Mouse (Mus musculus): Measurements from ENCODE around the gene Gramd1b. TPM values are rescaled to one million over a fixed set of nuclear protein-coding genes. Genes with fewer than 3 reads are reported as not detected.

The Gramd1b gene
- polyA plus RNA-seq, 1 experiment from 2014 or later: 6.1 TPM

DNA sequence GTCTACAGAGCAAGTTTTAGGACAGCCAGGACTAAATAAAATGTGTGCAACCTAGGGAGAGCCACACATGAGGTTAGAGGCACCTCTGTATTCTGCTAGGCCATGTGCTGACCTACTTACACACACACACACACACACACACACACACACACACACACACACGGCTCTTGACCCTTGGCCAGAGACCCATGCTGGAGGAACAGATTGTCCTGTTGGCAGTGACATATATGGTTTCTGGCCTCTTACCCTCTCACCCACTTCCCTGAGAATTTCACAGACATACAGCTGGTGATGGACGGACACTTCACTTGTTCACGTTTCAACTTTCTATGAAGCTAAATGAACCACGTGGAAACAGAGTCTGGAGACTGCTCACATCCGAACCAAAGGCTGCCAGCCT lies 212.4 kb downstream of the Gramd1b start:
- 83% methylated on average over 5 of the region's 5 CpGs for WGBS
- Histone ChIP-seq H3K9ac (no peak overlapping the region), H3K4me2 (replicated peaks) (no peak overlapping the region), H3K4me3 (no peak overlapping the region), H3K27ac (no peak overlapping the region), H3K9me3 (no peaks in the 10 kb centered on the region), H3K27me3 (replicated peaks) (no peaks in the 10 kb centered on the region), H3K4me1 (0 out of 2 replicates have a peak, but pooled peaks cover 3% of the 10 kb centered on the region), H3K36me3 (peaks cover 3% of the 10 kb centered on the region; the same call in 1 of the 2 replicates)
- ATAC-seq (ENCODE audit: low FRiP score, low read depth): no peak

DNA sequence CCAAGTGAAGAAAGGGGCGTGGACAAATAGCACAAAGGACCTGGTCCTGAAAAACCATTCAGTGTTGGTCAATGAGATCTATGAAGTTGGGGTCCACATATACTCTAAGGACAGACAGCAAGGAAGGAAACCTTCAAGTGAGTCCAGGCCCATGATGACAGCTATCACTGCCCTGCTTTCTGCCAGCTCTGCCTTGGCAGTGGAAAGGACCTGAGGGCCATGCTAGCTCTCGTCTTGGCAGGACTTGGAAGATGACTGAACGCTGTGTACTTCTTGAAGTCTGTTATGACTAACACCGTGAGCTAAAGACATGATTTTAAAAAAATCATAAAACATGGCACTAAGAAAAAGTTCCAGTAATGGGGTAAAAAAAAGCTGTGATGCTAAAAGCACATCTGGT lies 213.4 kb downstream of the Gramd1b start:
- 94% methylated on average over 4 of the region's 4 CpGs for WGBS
- no peak for ATAC-seq (ENCODE audit: low FRiP score, low read depth)
- H3K36me3 ChIP-seq: peaks cover 4% of the 10 kb centered on the region

DNA sequence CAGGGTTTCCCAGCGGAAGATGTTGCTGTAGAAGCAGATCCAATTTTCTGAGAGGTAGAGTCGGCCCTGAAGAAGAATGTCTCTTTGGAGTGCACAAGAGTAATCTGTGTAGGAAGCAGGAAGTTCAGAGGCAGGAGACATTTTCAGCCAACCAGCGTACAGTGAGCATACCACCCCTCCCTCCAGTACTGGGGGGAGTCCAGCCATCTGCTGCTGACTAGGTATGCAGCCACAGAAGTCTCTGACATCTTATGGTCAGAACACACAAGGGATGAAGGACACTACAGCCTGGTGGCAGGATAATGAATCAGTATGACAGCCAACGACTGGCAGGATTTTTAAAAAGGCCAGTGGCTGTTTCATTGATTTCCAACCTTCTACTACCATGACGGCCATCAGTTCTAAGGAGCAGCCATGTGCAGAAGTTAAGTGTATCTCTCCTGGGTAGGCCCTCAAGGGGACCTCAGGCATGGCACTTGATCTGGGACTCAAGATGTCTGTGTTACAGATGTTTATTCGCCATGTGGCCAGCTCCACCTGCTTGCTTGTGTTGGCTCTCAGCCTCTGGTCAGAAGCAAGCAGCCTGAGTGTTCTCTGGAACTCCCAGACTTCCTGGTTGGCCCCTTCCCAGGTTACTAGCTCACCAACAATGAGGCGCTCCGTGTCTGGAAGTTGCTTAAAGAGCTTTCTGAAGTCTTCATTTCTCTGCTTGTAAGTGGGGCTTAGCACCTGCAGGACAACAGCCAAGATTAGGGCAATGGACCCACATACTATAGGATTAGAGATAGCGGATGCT lies 214.1 kb downstream of the Gramd1b start:
- WGBS: 92% methylated on average over 9 of the region's 9 CpGs
- H3K4me3 ChIP-seq: no peak overlapping the region
- 0 out of 2 replicates have a peak, but pooled peaks cover 3% of the 10 kb centered on the region for H3K4me1 ChIP-seq
- no peaks in the 10 kb centered on the region for H3K9me3 ChIP-seq
- peaks cover 7% of the 10 kb centered on the region for H3K36me3 ChIP-seq
- no peak overlapping the region for H3K4me2 ChIP-seq (replicated peaks)
- H3K27me3 ChIP-seq (replicated peaks): no peaks in the 10 kb centered on the region
- ATAC-seq (ENCODE audit: low FRiP score, low read depth): no peak
- no peak overlapping the region for H3K27ac ChIP-seq
- H3K9ac ChIP-seq: no peak overlapping the region

More for the DNA sequence above, 213.4 kb downstream of the Gramd1b start:
- H3K9me3 ChIP-seq: no peaks in the 10 kb centered on the region
- H3K27me3 ChIP-seq (replicated peaks): no peaks in the 10 kb centered on the region
- H3K4me3 ChIP-seq: no peak overlapping the region
- H3K4me1 ChIP-seq: 0 out of 2 replicates have a peak, but pooled peaks cover 3% of the 10 kb centered on the region
- H3K27ac ChIP-seq: no peak overlapping the region
- H3K4me2 ChIP-seq (replicated peaks): no peak overlapping the region
- H3K9ac ChIP-seq: no peak overlapping the region

DNA sequence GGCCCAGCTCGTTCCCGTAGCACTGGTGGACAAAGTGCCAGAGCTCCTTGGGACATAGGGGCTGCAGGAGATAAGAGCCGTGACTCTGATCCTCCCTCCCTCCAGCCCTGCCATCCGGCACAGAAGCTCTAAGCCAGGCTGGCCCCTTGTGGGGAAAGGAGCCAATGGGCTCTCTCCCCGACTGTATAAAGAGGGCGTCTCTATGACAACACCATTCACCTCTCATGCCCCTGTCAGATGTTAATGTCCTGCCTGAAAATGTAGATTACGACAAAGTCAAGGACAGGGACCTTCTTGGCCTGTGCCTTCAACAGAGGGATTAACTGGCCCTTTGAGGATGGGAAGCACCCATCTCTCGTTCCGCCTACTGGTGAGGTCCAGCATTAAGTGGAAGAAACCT lies 219.4 kb downstream of the Gramd1b start:
- H3K4me2 ChIP-seq (replicated peaks): no peak overlapping the region
- ATAC-seq (ENCODE audit: low FRiP score, low read depth): no peak
- no peak overlapping the region for H3K27ac ChIP-seq
- WGBS: 62% methylated on average over 9 of the region's 9 CpGs
- H3K9ac ChIP-seq: no peak overlapping the region
- no peaks in the 10 kb centered on the region for H3K4me1 ChIP-seq
- H3K36me3 ChIP-seq: peaks cover 19% of the 10 kb centered on the region
- H3K4me3 ChIP-seq: no peak overlapping the region
- no peaks in the 10 kb centered on the region for H3K27me3 ChIP-seq (replicated peaks)
- no peaks in the 10 kb centered on the region for H3K9me3 ChIP-seq

DNA sequence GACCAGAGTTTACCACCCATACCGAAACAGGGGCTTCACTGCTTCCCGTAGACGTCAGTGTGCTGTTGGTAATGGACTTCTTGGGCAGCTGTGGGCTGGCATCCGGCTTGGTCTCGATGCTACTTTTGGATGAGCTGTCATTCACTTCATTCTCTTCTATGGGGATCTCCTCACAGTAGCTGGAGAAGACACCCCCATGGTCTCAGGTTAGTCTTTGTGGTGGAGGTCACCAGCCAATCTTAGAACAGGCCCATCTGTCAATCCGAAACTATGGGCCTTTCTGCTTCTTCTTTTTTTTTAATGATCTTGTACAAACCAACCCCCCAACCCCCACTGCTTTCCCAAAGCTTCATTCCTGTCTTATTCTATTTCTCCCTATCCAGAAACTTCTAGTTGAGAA lies 221.3 kb downstream of the Gramd1b start:
- Histone ChIP-seq H3K4me2 (replicated peaks) (no peak overlapping the region), H3K9me3 (no peaks in the 10 kb centered on the region), H3K4me1 (no peaks in the 10 kb centered on the region), H3K36me3 (peaks cover 35% of the 10 kb centered on the region), H3K27ac (no peak overlapping the region), H3K9ac (no peak overlapping the region), H3K4me3 (no peak overlapping the region), H3K27me3 (replicated peaks) (no peaks in the 10 kb centered on the region)
- ATAC-seq (ENCODE audit: low FRiP score, low read depth): no peak
- WGBS: 94% methylated on average over 6 of the region's 6 CpGs

DNA sequence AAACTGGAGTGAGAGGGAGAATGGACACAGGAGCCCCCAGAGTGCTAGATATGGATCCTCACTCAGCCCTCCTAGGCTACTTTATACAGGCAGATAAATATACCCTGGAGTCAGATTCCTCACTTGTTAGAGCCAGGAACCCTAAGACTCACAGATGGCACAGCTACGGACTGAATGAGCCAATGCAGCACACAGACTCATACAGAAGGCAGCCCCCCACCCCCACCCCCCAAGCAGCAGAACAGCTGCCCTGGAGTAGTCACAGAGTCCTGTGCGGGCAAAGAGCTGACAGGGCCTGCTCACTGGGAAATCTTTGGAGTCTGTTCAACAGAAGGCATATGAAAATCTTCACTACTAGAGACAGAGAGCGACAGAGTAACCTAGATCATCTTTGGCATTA lies 223.9 kb downstream of the Gramd1b start:
- Histone ChIP-seq H3K27me3 (replicated peaks) (no peaks in the 10 kb centered on the region), H3K9ac (no peak overlapping the region), H3K4me1 (no peaks in the 10 kb centered on the region), H3K27ac (no peak overlapping the region), H3K36me3 (peaks cover 54% of the 10 kb centered on the region), H3K4me2 (replicated peaks) (no peak overlapping the region), H3K9me3 (no peaks in the 10 kb centered on the region), H3K4me3 (no peak overlapping the region)
- WGBS: 81% methylated on average over 3 of the region's 3 CpGs
- no peak for ATAC-seq (ENCODE audit: low FRiP score, low read depth)

DNA sequence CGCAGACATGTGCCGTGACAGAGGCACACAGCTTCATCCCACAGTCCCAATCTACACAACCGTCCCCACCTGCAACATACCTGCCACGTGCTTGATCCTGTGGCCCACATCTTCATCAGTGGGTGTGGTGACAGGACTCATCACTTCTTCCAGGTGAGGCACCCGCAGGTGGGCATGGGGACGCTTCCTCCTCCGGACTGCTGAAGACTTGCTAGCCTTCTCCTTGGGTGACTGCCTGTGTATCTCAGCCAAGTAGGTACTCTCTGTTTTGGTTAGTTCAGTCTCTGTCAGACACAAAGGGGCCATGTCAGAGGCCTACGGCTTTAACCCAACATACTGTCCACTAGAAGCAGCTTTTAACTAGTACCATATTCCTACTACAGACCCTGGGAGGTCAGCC lies 226.9 kb downstream of the Gramd1b start:
- H3K4me2 ChIP-seq (replicated peaks): no peak overlapping the region
- H3K36me3 ChIP-seq: peaks cover 65% of the 10 kb centered on the region
- no peaks in the 10 kb centered on the region for H3K9me3 ChIP-seq
- ATAC-seq (ENCODE audit: low FRiP score, low read depth): no peak
- H3K4me1 ChIP-seq: no peaks in the 10 kb centered on the region
- WGBS: 95% methylated on average over 8 of the region's 8 CpGs
- H3K4me3 ChIP-seq: no peak overlapping the region
- no peak overlapping the region for H3K9ac ChIP-seq
- no peak overlapping the region for H3K27ac ChIP-seq
- H3K27me3 ChIP-seq (replicated peaks): no peaks in the 10 kb centered on the region

DNA sequence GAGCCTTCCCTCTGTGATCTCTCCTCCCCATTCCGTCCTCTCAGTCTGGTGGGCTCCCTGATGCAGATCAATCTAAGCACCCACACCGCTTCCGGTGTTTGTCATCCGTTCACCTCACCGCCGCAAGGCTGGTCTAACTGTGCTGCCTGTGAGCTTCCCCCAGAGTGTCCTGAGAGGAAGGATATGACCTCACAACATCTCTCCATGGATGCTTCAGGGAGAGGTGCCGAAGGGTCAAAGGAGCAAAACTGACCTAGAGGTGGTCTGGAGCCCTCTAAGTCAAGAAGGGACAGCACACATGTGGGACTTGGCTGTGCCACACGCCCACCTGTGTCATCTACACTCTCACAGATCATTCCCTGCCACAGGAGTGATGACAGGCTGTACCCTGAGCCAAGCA lies 228.8 kb downstream of the Gramd1b start:
- Histone ChIP-seq H3K9ac (no peak overlapping the region), H3K27ac (no peak overlapping the region), H3K4me1 (no peaks in the 10 kb centered on the region), H3K4me2 (replicated peaks) (no peak overlapping the region), H3K4me3 (no peak overlapping the region), H3K9me3 (no peaks in the 10 kb centered on the region), H3K27me3 (replicated peaks) (no peaks in the 10 kb centered on the region), H3K36me3 (peaks cover 69% of the 10 kb centered on the region)
- no peak for ATAC-seq (ENCODE audit: low FRiP score, low read depth)
- WGBS: 90% methylated on average over 8 of the region's 8 CpGs

DNA sequence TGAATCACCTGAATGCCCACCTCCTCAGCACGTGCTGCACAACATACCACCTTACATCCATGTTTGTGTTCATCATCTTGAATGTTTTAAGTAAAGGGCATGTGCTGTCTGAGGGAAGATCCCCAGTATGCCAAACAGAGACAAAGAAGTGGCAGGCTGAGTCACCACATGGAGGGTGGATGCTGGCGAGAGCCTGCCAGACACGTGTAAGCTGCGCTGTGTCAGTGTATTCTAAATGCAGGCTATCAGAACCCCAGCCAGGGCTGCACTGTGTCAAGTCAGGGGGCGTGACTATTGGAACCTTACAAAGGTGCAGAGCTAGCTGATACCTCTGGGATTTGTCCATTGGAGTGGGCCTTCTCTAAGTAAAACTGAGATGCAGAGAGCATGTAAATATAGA lies 229.7 kb downstream of the Gramd1b start:
- H3K36me3 ChIP-seq: peaks cover 63% of the 10 kb centered on the region
- 86% methylated on average over 5 of the region's 5 CpGs for WGBS

DNA sequence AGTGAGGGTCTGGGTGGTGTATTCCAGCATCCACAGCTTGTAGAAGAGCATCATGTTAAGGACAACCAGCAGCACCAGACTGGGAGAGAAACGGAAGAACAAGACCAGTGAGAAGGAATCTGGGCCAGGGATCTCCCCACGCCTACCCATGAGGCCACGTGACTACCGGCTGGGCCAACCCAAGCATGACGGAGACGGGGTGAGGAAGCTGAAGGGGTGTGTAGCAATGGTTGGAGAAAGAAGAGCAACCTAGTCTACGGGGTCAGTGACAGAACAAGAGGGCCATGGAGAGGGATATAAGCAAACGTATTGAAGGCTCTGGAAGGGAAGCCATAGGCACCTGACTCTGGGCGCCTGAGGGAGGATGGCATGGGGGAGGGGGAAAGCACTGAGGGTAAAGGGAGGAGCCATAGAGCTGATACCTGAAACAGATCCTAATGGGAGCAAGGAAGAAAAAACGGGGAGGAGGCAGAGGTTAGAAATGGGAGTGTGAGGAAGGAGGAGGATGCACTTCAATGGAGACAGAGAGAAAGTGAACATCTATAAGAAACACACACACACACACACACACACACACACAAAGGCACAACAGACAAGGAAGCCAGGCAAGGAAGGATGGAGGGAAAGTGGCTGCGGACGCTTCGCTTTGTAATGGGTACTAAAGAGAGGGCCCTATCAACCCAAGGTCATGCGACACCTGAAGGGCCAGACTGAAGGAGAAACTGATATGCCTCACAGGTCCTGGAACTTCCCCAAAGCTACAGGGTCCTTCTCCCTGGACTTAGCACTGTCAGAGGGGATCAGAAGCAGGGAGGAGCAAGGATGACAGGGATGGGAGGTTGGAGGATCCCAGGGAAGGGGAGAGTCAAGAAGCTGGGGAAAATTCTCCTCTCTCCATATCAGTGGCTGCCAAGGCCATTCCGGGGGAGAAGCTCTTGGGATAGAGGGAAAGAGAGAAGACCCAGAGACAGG lies 230.9 kb downstream of the Gramd1b start:
- Histone ChIP-seq H3K36me3 (peaks cover 51% of the 10 kb centered on the region), H3K9me3 (no peaks in the 10 kb centered on the region), H3K4me1 (no peaks in the 10 kb centered on the region), H3K9ac (no peak overlapping the region), H3K4me3 (no peak overlapping the region), H3K4me2 (replicated peaks) (no peak overlapping the region), H3K27ac (no peak overlapping the region), H3K27me3 (replicated peaks) (no peaks in the 10 kb centered on the region)
- ATAC-seq (ENCODE audit: low FRiP score, low read depth): no peak
- 94% methylated on average over 15 of the region's 15 CpGs for WGBS

More for the DNA sequence above, 229.7 kb downstream of the Gramd1b start:
- H3K4me1 ChIP-seq: no peaks in the 10 kb centered on the region
- no peak overlapping the region for H3K4me2 ChIP-seq (replicated peaks)
- no peaks in the 10 kb centered on the region for H3K27me3 ChIP-seq (replicated peaks)
- no peak overlapping the region for H3K27ac ChIP-seq
- no peak for ATAC-seq (ENCODE audit: low FRiP score, low read depth)
- H3K9me3 ChIP-seq: no peaks in the 10 kb centered on the region
- no peak overlapping the region for H3K9ac ChIP-seq
- no peak overlapping the region for H3K4me3 ChIP-seq

DNA sequence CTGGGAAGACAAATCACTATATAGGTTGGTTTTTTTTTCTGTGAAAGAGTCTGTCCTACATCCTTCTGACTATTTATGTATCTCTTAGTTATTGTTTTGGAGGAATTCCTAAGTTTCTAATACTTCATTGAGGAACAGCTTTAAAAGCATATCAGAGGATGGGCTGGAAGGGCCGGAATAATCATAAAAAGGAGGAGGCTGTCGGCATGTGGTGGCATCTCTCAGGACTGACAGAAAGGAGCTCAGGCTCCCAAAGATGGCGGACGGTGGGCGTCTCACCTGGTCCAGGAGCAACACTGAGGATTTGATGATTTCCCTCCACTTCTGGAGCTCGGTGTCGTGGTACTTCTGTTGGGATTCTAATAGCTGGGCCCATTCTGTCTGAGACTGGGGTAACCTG lies 231.9 kb downstream of the Gramd1b start:
- 95% methylated on average over 7 of the region's 7 CpGs for WGBS
- no peak overlapping the region for H3K9ac ChIP-seq
- H3K36me3 ChIP-seq: peaks cover 42% of the 10 kb centered on the region
- no peak overlapping the region for H3K27ac ChIP-seq
- no peak overlapping the region for H3K4me3 ChIP-seq
- no peaks in the 10 kb centered on the region for H3K27me3 ChIP-seq (replicated peaks)
- ATAC-seq (ENCODE audit: low FRiP score, low read depth): no peak
- no peaks in the 10 kb centered on the region for H3K9me3 ChIP-seq
- H3K4me2 ChIP-seq (replicated peaks): no peak overlapping the region
- no peaks in the 10 kb centered on the region for H3K4me1 ChIP-seq

DNA sequence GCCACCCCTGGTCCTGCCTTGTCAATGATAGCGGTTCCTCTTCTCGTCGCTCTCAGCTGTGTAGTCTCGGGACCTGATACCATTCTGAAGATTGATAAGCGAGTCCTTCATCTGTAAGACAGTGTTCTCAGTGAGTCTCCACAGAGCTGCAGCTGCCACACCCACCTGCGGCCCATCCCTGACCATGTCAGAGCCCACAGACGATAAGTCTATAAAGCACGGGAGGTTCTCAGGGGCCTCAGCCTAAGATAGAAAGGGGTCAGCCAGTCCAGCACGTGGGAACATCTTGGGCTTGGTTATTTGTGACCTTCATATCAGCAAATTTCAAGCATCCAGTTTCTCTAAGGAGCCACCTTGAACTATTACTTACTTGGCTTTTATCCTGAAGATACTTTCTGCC lies 233.2 kb downstream of the Gramd1b start:
- WGBS: 96% methylated on average over 9 of the region's 9 CpGs
- H3K9ac ChIP-seq: no peak overlapping the region
- no peaks in the 10 kb centered on the region for H3K27me3 ChIP-seq (replicated peaks)
- no peak overlapping the region for H3K27ac ChIP-seq
- no peaks in the 10 kb centered on the region for H3K9me3 ChIP-seq
- peaks cover 41% of the 10 kb centered on the region for H3K36me3 ChIP-seq
- ATAC-seq (ENCODE audit: low FRiP score, low read depth): no peak
- H3K4me2 ChIP-seq (replicated peaks): no peak overlapping the region
- no peak overlapping the region for H3K4me3 ChIP-seq
- H3K4me1 ChIP-seq: no peaks in the 10 kb centered on the region
